Mouse (Mus musculus) adrenal gland, adult 10 weeks (tissue): ENCODE measurements around the gene Gm28171. TPM values are rescaled to one million over a fixed set of nuclear protein-coding genes. Genes with fewer than 3 reads are reported as not detected.

ENCODE experiments used
- polyA plus RNA-seq: library from polyadenylated mRNA; stranded (reverse); fragments of 350-450 nt; fragmentation: Illumina TruSeq; extraction: RNeasy Lipid Tissue Mini Kit (QIAGEN cat#74804); gene quantifications from one replicate; pipeline ENCODE4 v1.2.3, GENCODE M21; 2014; ENCODE audit warnings: low read depth, low replicate concordance

The Gm28171 gene
- polyA plus RNA-seq: not detected

GRCm38 (mm10) chrY:5793095-5793494 is at the start of gene Gm28171:
TSS of gene Gm28171 (plus strand) at chrY:5793395.

Other genes starting within 250 kb of the Gm28171 start
- not detected for gene Gm21854, start 136.4 kb upstream of the Gm28171 start, polyA plus RNA-seq
- gene Gm20914, start 67.4 kb upstream of the Gm28171 start, polyA plus RNA-seq: not detected
- gene Gm21778, start 149.1 kb downstream of the Gm28171 start, polyA plus RNA-seq: not detected